Mouse (Mus musculus): Measurements from ENCODE around the gene Abracl. TPM values are rescaled to one million over a fixed set of nuclear protein-coding genes. Genes with fewer than 3 reads are reported as not detected.

Abracl gene
- polyA plus RNA-seq, 1 experiment = 65.7 TPM

DNA sequence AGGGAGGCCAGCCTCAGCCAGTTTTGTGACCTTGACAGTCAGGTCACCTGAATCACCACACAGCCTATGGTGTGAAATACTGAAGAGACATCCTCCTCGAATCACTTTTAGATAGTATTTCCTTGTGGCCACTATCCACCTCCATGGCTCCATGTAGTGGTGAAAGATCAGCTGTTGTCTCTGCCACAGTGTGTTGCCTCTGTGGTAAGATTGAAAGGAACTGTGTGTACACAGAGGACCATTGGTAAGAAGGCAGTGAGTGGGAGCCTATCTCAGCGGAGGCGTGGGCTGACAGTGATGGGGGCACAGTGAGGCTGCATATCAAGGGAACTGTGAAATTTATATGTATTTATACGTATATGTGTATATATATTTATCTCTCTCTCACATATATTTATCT is 38.4 kb upstream of the Abracl start:
- Histone ChIP-seq H3K79me2 (ENCODE audit: control insufficient read depth, insufficient read depth) (peaks cover 84% of the 10 kb centered on the region), H3K36me3 (ENCODE audit: control insufficient read depth, insufficient read depth) (no peaks in the 10 kb centered on the region), H3ac (ENCODE audit: control insufficient read depth, insufficient read length) (no peak overlapping the region), H3K4me3 (no peak overlapping the region), H3K27me3 (ENCODE audit: control insufficient read depth, insufficient read depth, insufficient read length) (no peaks in the 10 kb centered on the region), H3K4me2 (ENCODE audit: low read depth) (no peak overlapping the region)
- TF ChIP-seq MYOD1 (IDR thresholded peaks at IDR 0.05; ENCODE audit: control insufficient read depth in 1 of 3, insufficient read length in 2 of 3, low read depth in 2 of 3) = peak in 1 of 3 experiments; percentile 54
- peak in 1 of 3 experiments; percentile 20 for TF ChIP-seq MYOG (IDR thresholded peaks at IDR 0.05; ENCODE audit: control insufficient read depth in 1 of 3, insufficient read depth in 1 of 3, insufficient read length in 2 of 3, low read depth in 2 of 3)
- TF ChIP-seq USF1 (IDR thresholded peaks at IDR 0.05; ENCODE audit: low read depth) = no peak

DNA sequence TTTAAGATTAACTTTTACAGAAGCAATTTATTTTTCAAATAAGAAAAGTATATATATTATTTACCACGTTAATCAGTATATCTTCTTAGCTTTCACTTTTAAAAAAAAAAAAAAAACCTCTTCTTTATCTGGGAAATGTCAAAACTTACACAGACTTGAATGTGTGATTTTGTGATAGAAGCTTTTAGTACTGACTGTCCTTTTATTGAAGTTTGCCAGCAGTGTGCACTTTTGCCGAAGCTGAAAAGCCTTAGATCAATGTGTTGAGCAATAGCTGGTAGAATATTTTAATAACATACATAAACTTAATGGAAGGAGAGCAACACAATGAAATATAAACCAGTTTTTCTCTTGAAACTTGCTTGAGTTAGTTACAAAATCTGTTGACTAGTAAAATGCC is 37.7 kb upstream of the Abracl start:
- H3ac ChIP-seq (ENCODE audit: control insufficient read depth, insufficient read length) = no peak overlapping the region
- H3K4me3 ChIP-seq = no peak overlapping the region
- no peaks in the 10 kb centered on the region for H3K27me3 ChIP-seq (ENCODE audit: control insufficient read depth, insufficient read depth, insufficient read length)
- no peak overlapping the region for H3K4me2 ChIP-seq (ENCODE audit: low read depth)
- TF ChIP-seq E2F4 (IDR thresholded peaks at IDR 0.05; ENCODE audit: insufficient read depth) = no peak
- TF ChIP-seq MYOD1 (IDR thresholded peaks at IDR 0.05; ENCODE audit: control insufficient read depth in 1 of 3, insufficient read length in 2 of 3, low read depth in 2 of 3) = no peak
- TF ChIP-seq POLR2AphosphoS2 (IDR thresholded peaks at IDR 0.05; ENCODE audit: insufficient read length, low read depth) = no peak
- no peak for TF ChIP-seq USF1 (IDR thresholded peaks at IDR 0.05; ENCODE audit: low read depth)
- TF ChIP-seq MAX (IDR thresholded peaks at IDR 0.05; ENCODE audit: low read depth) = no peak
- TF ChIP-seq MYOG (IDR thresholded peaks at IDR 0.05; ENCODE audit: control insufficient read depth in 1 of 3, insufficient read depth in 1 of 3, insufficient read length in 2 of 3, low read depth in 2 of 3) = no peak
- no peak for TF ChIP-seq TCF12 (IDR thresholded peaks at IDR 0.05; ENCODE audit: insufficient read depth, poor library complexity, severe bottlenecking)
- no peak for TF ChIP-seq REST (IDR thresholded peaks at IDR 0.05; ENCODE audit: insufficient read depth, insufficient read length)
- no peak for TF ChIP-seq TCF3 (IDR thresholded peaks at IDR 0.05; ENCODE audit: insufficient read length, low read depth)
- H3K79me2 ChIP-seq (ENCODE audit: control insufficient read depth, insufficient read depth) = peaks cover 82% of the 10 kb centered on the region
- H3K36me3 ChIP-seq (ENCODE audit: control insufficient read depth, insufficient read depth) = no peaks in the 10 kb centered on the region

DNA sequence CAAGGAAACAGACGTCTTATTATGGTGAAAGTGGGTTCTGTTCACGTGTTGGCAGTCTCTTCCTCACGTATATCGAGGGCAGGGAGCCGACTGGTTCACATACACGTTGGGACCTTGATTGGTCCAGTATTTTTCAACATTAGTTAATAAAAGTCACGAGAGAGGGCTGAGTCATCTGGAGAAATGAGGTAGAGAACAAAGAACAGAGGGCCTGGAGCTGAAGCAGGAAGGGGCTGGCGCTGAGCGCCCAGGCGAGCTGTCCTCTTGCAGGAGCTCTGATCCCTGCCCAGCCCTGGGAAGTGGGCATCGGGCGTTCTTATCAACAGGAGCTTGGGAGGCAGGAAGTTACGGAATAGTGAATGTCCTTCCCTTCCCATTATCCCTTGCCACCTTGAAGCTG is 36.7 kb upstream of the Abracl start:
- TF ChIP-seq MYOG (IDR thresholded peaks at IDR 0.05; ENCODE audit: control insufficient read depth in 1 of 3, insufficient read depth in 1 of 3, insufficient read length in 2 of 3, low read depth in 2 of 3) (no peak), POLR2AphosphoS2 (IDR thresholded peaks at IDR 0.05; ENCODE audit: insufficient read length, low read depth) (no peak), REST (IDR thresholded peaks at IDR 0.05; ENCODE audit: insufficient read depth, insufficient read length) (no peak), TCF3 (IDR thresholded peaks at IDR 0.05; ENCODE audit: insufficient read length, low read depth) (no peak), E2F4 (IDR thresholded peaks at IDR 0.05; ENCODE audit: insufficient read depth) (no peak), MAX (IDR thresholded peaks at IDR 0.05; ENCODE audit: low read depth) (no peak)
- Histone ChIP-seq H3K4me3 (no peak overlapping the region), H3ac (ENCODE audit: control insufficient read depth, insufficient read length) (no peak overlapping the region), H3K36me3 (ENCODE audit: control insufficient read depth, insufficient read depth) (no peaks in the 10 kb centered on the region), H3K4me2 (ENCODE audit: low read depth) (no peak overlapping the region), H3K79me2 (ENCODE audit: control insufficient read depth, insufficient read depth) (peaks cover 77% of the 10 kb centered on the region), H3K27me3 (ENCODE audit: control insufficient read depth, insufficient read depth, insufficient read length) (no peaks in the 10 kb centered on the region)

DNA sequence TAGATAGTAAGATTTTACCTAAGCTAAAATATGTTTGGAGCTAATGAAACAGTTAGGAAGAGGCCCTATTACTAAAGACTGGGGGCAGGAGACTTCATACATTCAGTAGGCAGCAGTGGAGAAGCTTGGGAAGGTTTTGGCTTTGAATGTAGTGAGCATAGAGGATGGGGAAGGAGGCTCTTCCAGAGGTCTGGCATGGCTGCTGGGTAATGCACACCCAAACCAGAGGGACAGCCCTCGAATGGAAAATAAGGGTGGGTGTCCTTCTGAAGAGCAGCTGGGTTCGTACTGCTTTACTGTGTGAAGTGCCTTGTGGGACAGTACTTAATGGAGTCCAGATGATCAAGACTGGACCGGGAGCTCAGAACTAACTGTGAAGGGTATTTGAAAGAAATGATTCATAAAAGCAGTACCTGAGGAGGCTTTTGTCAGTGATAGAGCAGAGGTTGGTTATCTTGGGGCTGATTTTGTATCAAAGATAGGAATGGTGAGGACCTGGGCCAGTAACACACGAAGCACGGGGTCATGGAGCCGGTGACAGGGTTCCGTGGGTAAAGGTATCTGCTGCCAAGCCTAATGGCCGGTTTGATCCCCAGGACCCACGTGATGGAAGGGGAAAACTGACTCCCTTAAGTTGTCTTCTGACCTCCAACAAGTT is 35.7 kb upstream of the Abracl start:
- H3K79me2 ChIP-seq (ENCODE audit: control insufficient read depth, insufficient read depth) = peaks cover 77% of the 10 kb centered on the region
- TF ChIP-seq REST (IDR thresholded peaks at IDR 0.05; ENCODE audit: insufficient read depth, insufficient read length) = no peak
- no peaks in the 10 kb centered on the region for H3K27me3 ChIP-seq (ENCODE audit: control insufficient read depth, insufficient read depth, insufficient read length)
- no peak overlapping the region for H3K4me3 ChIP-seq
- H3K36me3 ChIP-seq (ENCODE audit: control insufficient read depth, insufficient read depth) = no peaks in the 10 kb centered on the region
- H3K4me2 ChIP-seq (ENCODE audit: low read depth) = no peak overlapping the region
- H3ac ChIP-seq (ENCODE audit: control insufficient read depth, insufficient read length) = no peak overlapping the region

GRCm38 (mm10) chr10:18056391-18056745 is 33.3 kb upstream of the Abracl start:
- H3K4me2 ChIP-seq (ENCODE audit: low read depth) = peak overlapping the region; percentile 77
- TF ChIP-seq REST (IDR thresholded peaks at IDR 0.05; ENCODE audit: insufficient read depth, insufficient read length) = no peak
- TF ChIP-seq POLR2A (IDR thresholded peaks at IDR 0.05; ENCODE audit: insufficient read length, low read depth) = no peak
- TF ChIP-seq MYOG (IDR thresholded peaks at IDR 0.05; ENCODE audit: control insufficient read depth in 1 of 3, insufficient read depth in 1 of 3, insufficient read length in 2 of 3, low read depth in 2 of 3) = no peak
- TF ChIP-seq TCF3 (IDR thresholded peaks at IDR 0.05; ENCODE audit: insufficient read length, low read depth) = no peak
- no peak for TF ChIP-seq USF1 (IDR thresholded peaks at IDR 0.05; ENCODE audit: low read depth)
- no peak for TF ChIP-seq E2F4 (IDR thresholded peaks at IDR 0.05; ENCODE audit: insufficient read depth)
- TF ChIP-seq CEBPB (IDR thresholded peaks at IDR 0.05; ENCODE audit: insufficient read depth, poor library complexity, severe bottlenecking) = no peak
- TF ChIP-seq TCF12 (IDR thresholded peaks at IDR 0.05; ENCODE audit: insufficient read depth, poor library complexity, severe bottlenecking) = no peak
- no peak for TF ChIP-seq POLR2AphosphoS2 (IDR thresholded peaks at IDR 0.05; ENCODE audit: insufficient read length, low read depth)
- TF ChIP-seq SRF (IDR thresholded peaks at IDR 0.05; ENCODE audit: control insufficient read depth, insufficient read length, low read depth) = no peak
- TF ChIP-seq MYOD1 (IDR thresholded peaks at IDR 0.05; ENCODE audit: control insufficient read depth in 1 of 3, insufficient read length in 2 of 3, low read depth in 2 of 3) = no peak
- no peak for TF ChIP-seq MAX (IDR thresholded peaks at IDR 0.05; ENCODE audit: low read depth)
- peak overlapping the region; percentile 71 for H3ac ChIP-seq (ENCODE audit: control insufficient read depth, insufficient read length)
- no peaks in the 10 kb centered on the region for H3K27me3 ChIP-seq (ENCODE audit: control insufficient read depth, insufficient read depth, insufficient read length)
- peaks cover 54% of the 10 kb centered on the region for H3K79me2 ChIP-seq (ENCODE audit: control insufficient read depth, insufficient read depth)
- H3K36me3 ChIP-seq (ENCODE audit: control insufficient read depth, insufficient read depth) = no peaks in the 10 kb centered on the region
- peak overlapping the region; percentile 53 for H3K4me3 ChIP-seq
